Mouse (Mus musculus): ENCODE measurements around the gene Btbd9.
A peak's percentile ranks its signal among the peaks of the same experiment; 100 is the strongest.

Gene Btbd9

GRCm38 (mm10) chr17:30339317-30339716 is 237.0 kb downstream of the Btbd9 start:
- no peak for DNase-seq (ENCODE audit: low read depth, low spot score)

- DNase-seq (ENCODE audit: low read depth, low spot score) = no peak
These were observed 239.5 kb downstream of the Btbd9 start for GRCm38 (mm10) chr17:30336816-30337215.

- no peak for DNase-seq (ENCODE audit: low read depth, low spot score)
These were observed 240.0 kb downstream of the Btbd9 start for GRCm38 (mm10) chr17:30336280-30336679.

- DNase-seq (ENCODE audit: low read depth, low spot score) = peak; percentile 71
These were observed 240.5 kb downstream of the Btbd9 start for GRCm38 (mm10) chr17:30335746-30336145.

GRCm38 (mm10) chr17:30334257-30334656 is 242.0 kb downstream of the Btbd9 start:
- no peak for DNase-seq (ENCODE audit: low read depth, low spot score)

GRCm38 (mm10) chr17:30333136-30333535 is 243.2 kb downstream of the Btbd9 start:
- no peak for DNase-seq (ENCODE audit: low read depth, low spot score)

- DNase-seq (ENCODE audit: low read depth, low spot score) = no peak
These were observed 244.9 kb downstream of the Btbd9 start for GRCm38 (mm10) chr17:30331380-30331779.

- no peak for DNase-seq (ENCODE audit: low read depth, low spot score)
These were observed 246.8 kb downstream of the Btbd9 start for GRCm38 (mm10) chr17:30329531-30329930.

- DNase-seq (ENCODE audit: low read depth, low spot score) = no peak
These were observed 247.4 kb downstream of the Btbd9 start for GRCm38 (mm10) chr17:30328924-30329323.

- no peak for DNase-seq (ENCODE audit: low read depth, low spot score)
These were observed 249.4 kb downstream of the Btbd9 start for GRCm38 (mm10) chr17:30326906-30327305.

GRCm38 (mm10) chr17:30320301-30320700 is 256.0 kb downstream of the Btbd9 start:
- DNase-seq (ENCODE audit: low read depth, low spot score) = no peak

- DNase-seq (ENCODE audit: low read depth, low spot score) = no peak
These were observed 263.6 kb downstream of the Btbd9 start for GRCm38 (mm10) chr17:30312688-30313087.

- no peak for DNase-seq (ENCODE audit: low read depth, low spot score)
These were observed 266.7 kb downstream of the Btbd9 start for GRCm38 (mm10) chr17:30309627-30310026.

GRCm38 (mm10) chr17:30308889-30309288 is 267.4 kb downstream of the Btbd9 start:
- DNase-seq (ENCODE audit: low read depth, low spot score) = no peak

GRCm38 (mm10) chr17:30308317-30308716 is 268.0 kb downstream of the Btbd9 start:
- no peak for DNase-seq (ENCODE audit: low read depth, low spot score)

- no peak for DNase-seq (ENCODE audit: low read depth, low spot score)
These were observed 269.1 kb downstream of the Btbd9 start for GRCm38 (mm10) chr17:30307168-30307567.

GRCm38 (mm10) chr17:30304766-30305165 is 271.5 kb downstream of the Btbd9 start:
- no peak for DNase-seq (ENCODE audit: low read depth, low spot score)

GRCm38 (mm10) chr17:30301338-30301737 is 274.9 kb downstream of the Btbd9 start:
- DNase-seq (ENCODE audit: low read depth, low spot score) = no peak

- no peak for DNase-seq (ENCODE audit: low read depth, low spot score)
These were observed 278.9 kb downstream of the Btbd9 start for GRCm38 (mm10) chr17:30297432-30297831.

- DNase-seq (ENCODE audit: low read depth, low spot score) = no peak
These were observed 280.2 kb downstream of the Btbd9 start for GRCm38 (mm10) chr17:30296069-30296468.

- no peak for DNase-seq (ENCODE audit: low read depth, low spot score)
These were observed 283.6 kb downstream of the Btbd9 start for GRCm38 (mm10) chr17:30292666-30293065.

- DNase-seq (ENCODE audit: low read depth, low spot score) = no peak
These were observed 290.6 kb downstream of the Btbd9 start for GRCm38 (mm10) chr17:30285641-30286040.

GRCm38 (mm10) chr17:30283460-30284050 is 292.7 kb downstream of the Btbd9 start:
- DNase-seq (ENCODE audit: low read depth, low spot score) = no peak

GRCm38 (mm10) chr17:30283001-30283400 is 293.3 kb downstream of the Btbd9 start:
- no peak for DNase-seq (ENCODE audit: low read depth, low spot score)
